Comparison of ENCODE assay signal across 16 mouse cellular contexts in the genomic region with DNA sequence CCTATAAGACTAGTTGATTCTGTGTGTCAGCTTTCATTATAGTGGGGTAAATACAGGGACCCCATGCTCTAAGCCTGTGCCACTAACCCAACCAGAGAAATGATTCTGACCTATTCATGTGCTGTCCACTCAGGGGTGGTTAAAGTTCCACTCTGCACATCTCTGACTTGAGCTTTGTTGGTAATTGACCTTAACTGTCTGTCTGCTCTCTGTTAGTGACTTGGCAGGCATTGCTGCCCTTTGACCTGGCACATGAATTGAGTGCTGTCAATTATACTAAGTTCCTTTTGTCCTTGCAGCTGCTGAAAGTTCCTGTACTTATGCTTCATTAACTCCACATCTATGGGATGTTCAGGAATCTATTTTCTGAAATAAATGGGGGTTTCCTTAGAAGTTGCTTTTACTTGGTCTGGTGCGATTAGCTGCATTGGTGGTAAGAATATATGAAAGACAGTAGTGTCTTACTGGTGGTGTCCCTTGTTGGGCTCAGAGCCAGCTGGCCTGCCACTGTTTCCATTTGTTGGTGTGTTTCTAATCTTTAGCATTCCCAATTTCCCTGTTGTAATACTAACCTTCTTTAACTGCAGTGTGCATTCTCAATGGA.
A peak's percentile ranks its signal among the peaks of the same experiment; 100 is the strongest.
DNase-seq lines count a peak whose midpoint lies in the region; ATAC-seq lines count a peak whose summit lies in the region.
"Had no signal": no experiment of that assay in that cellular context is flagged by ENCODE, and none has a peak within 500 bp of the region (broad histone marks: within the 10 kb centered on the region; RNA-seq: fewer than 3 reads in every experiment).

No protein-coding gene starts in this region.

- WGBS in hindbrain, embryonic 13.5 days: 16% methylated on average over 1 of the region's 1 CpGs
- WGBS in neural tube, embryonic 11.5 days: 31% methylated on average over 1 of the region's 1 CpGs

- no peak overlapping the region for H3K4me3 ChIP-seq in hindbrain, embryonic 13.5 days
- H3K4me3 ChIP-seq in neural tube, embryonic 11.5 days (ENCODE audit: low read depth, low read length): no peak overlapping the region
- H3K4me3 ChIP-seq: layer of hippocampus, adult 2 months; limb, embryonic 12.5 days had no signal

- ATAC-seq in hindbrain, embryonic 13.5 days (ENCODE audit: low FRiP score): peak; percentile 43; the same call in 1 of the 2 replicates
- peak; percentile 67; the same call in 1 of the 2 replicates for ATAC-seq in neural tube, embryonic 11.5 days (ENCODE audit: insufficient read depth, low FRiP score, low TSS enrichment)
- ATAC-seq in cerebellum, adult (ENCODE audit: insufficient number of reproducible peaks, low FRiP score, low TSS enrichment): no peak

- H3K27ac ChIP-seq in hindbrain, embryonic 13.5 days: no peak overlapping the region
- H3K27ac ChIP-seq in neural tube, embryonic 11.5 days (ENCODE audit: low read depth, low read length): no peak overlapping the region
- H3K27ac ChIP-seq: layer of hippocampus, adult 2 months; limb, embryonic 12.5 days had no signal

- intact Hi-C loops in left cerebral cortex, postnatal 4 days (cut with DNase I): no loop called here
- intact Hi-C loops in left cerebral cortex, postnatal 36 days (cut with DNase I): no loop called here

- H3K36me3 ChIP-seq in hindbrain, embryonic 13.5 days: no peaks in the 10 kb centered on the region
- no peaks in the 10 kb centered on the region for H3K36me3 ChIP-seq in neural tube, embryonic 11.5 days (ENCODE audit: control insufficient read depth, insufficient read depth, low read length)
- H3K36me3 ChIP-seq: limb, embryonic 12.5 days had no signal

- no peak overlapping the region for H3K4me2 ChIP-seq in hindbrain, embryonic 13.5 days
- H3K4me2 ChIP-seq in neural tube, embryonic 11.5 days (ENCODE audit: low read depth): no peak overlapping the region
- H3K4me2 ChIP-seq: limb, embryonic 12.5 days had no signal

- no peaks in the 10 kb centered on the region for H3K27me3 ChIP-seq in hindbrain, embryonic 13.5 days
- no peaks in the 10 kb centered on the region for H3K27me3 ChIP-seq in neural tube, embryonic 11.5 days (ENCODE audit: control insufficient read depth, insufficient read depth, low read length)
- H3K27me3 ChIP-seq: CH12.LX; limb, embryonic 12.5 days had no signal

- no peak overlapping the region for H3K9ac ChIP-seq in hindbrain, embryonic 13.5 days
- no peak overlapping the region for H3K9ac ChIP-seq in neural tube, embryonic 11.5 days (ENCODE audit: low read length)
- H3K9ac ChIP-seq: limb, embryonic 12.5 days had no signal

- DNase-seq in left cerebral cortex, postnatal 4 days: peak; percentile 5
- no peak for DNase-seq in left cerebral cortex, postnatal 36 days (ENCODE audit: low spot score in 2 of 2)
- peak; percentile 19 for DNase-seq in embryo, embryonic 11 days
- DNase-seq in neural tube, embryonic 11.5 days (ENCODE audit: low spot score): no peak
- DNase-seq in urinary bladder, postnatal 4 days (ENCODE audit: low spot score in 2 of 2): no peak
- DNase-seq in thymus, postnatal 25 days: no peak
- DNase-seq: adrenal gland, postnatal 14 days; cerebellum, adult 11 months; heart, adult 11 months; heart, postnatal 36 days; lung, adult 2 months had no signal

- H3K4me1 ChIP-seq in hindbrain, embryonic 13.5 days (replicated peaks): no peaks in the 10 kb centered on the region
- H3K4me1 ChIP-seq in neural tube, embryonic 11.5 days (ENCODE audit: control insufficient read depth, insufficient read depth, low read length): no peaks in the 10 kb centered on the region
- H3K4me1 ChIP-seq: limb, embryonic 12.5 days had no signal

- no peaks in the 10 kb centered on the region for H3K9me3 ChIP-seq in hindbrain, embryonic 13.5 days
- no peaks in the 10 kb centered on the region for H3K9me3 ChIP-seq in neural tube, embryonic 11.5 days (ENCODE audit: control insufficient read depth, low read length)
- H3K9me3 ChIP-seq: limb, embryonic 12.5 days had no signal

Comparison
In these comparisons a context has a peak if more than half of its experiments do, and no peak if none do; other contexts are left out.
1. DNase-seq: peak in left cerebral cortex, postnatal 4 days (single experiment) and embryo, embryonic 11 days (single experiment); none in left cerebral cortex, postnatal 36 days (0 of 2), neural tube, embryonic 11.5 days (single experiment), urinary bladder, postnatal 4 days (0 of 2) and thymus, postnatal 25 days (single experiment).